Mouse (Mus musculus): ENCODE measurements around the gene Haao. TPM values are rescaled to one million over a fixed set of nuclear protein-coding genes. Genes with fewer than 3 reads are reported as not detected.

Gene Haao
- polyA plus RNA-seq, 1 experiment from 2014 or later: 0.72 TPM

DNA sequence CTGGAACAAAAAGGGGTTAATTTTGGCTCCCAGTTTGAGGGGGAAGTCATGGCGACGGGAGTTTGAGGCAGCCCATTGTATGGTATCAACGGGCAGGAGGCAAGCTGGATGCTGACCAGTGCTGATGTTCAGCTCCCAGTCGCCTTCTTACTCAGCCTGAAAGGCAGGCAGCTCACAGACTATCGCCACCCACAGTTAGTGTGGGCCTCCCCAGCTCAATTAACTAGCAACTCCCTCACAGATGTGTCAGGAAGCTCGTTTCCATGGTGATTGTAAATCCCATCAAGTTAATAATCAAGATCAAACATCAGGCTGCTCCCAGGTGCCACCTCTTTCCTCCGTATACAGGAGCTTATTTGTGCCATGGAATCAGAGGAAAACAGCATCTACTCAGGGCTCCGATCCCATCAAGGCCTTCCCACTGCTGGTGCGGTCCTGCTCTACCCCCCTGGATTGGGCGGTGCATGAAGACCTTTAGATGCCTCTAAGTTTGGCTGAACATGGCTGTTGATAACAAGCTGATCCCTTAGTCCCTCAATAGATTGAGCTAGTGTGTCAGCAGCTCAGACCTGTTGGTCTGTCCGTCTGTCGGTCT, 1.4 kb upstream of the Haao start:
- Histone ChIP-seq H3K4me1 (ENCODE audit: control insufficient read depth, insufficient read depth, low read length) (no peaks in the 10 kb centered on the region; the same call in 1 of the 2 replicates), H3K9ac (ENCODE audit: low read depth, low read length) (no peak overlapping the region), H3K36me3 (ENCODE audit: control insufficient read depth, insufficient read depth, low read length) (no peaks in the 10 kb centered on the region), H3K27me3 (ENCODE audit: control insufficient read depth, insufficient read depth, low read length) (no peaks in the 10 kb centered on the region), H3K4me2 (replicated peaks; ENCODE audit: low read depth, low read length) (no peak overlapping the region), H3K4me3 (ENCODE audit: low read length) (no peak overlapping the region), H3K9me3 (ENCODE audit: control insufficient read depth, low read length) (no peaks in the 10 kb centered on the region), H3K27ac (ENCODE audit: low read depth, low read length) (no peak overlapping the region)
- 61% methylated on average over 12 of the region's 12 CpGs for WGBS
- no peak for ATAC-seq (ENCODE audit: low FRiP score, low TSS enrichment)

DNA sequence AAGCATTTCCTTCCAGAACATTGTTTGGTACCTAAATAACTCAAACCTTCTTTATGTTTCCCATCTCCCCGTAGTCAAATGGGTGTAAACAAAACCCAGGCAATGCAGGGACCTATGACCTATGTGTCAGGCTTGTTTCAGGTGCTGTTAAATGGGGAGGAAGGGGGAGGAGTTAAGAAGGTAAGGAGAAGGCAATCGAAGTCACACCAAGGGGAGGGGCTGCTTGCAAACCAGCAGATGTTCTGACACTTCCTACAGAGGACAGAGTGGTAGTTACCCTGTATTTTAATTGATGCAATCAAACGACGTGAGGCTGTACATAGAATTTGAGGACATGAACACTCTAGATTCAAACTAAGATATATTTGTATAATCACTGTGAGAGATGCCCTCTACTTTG, 719 bp upstream of the Haao start:
- H3K4me1 ChIP-seq (ENCODE audit: control insufficient read depth, insufficient read depth, low read length): no peaks in the 10 kb centered on the region; the same call in 1 of the 2 replicates
- H3K9me3 ChIP-seq (ENCODE audit: control insufficient read depth, low read length): no peaks in the 10 kb centered on the region
- H3K27me3 ChIP-seq (ENCODE audit: control insufficient read depth, insufficient read depth, low read length): no peaks in the 10 kb centered on the region
- H3K4me3 ChIP-seq (ENCODE audit: low read length): no peak overlapping the region
- H3K4me2 ChIP-seq (replicated peaks; ENCODE audit: low read depth, low read length): no peak overlapping the region
- no peak for ATAC-seq (ENCODE audit: low FRiP score, low TSS enrichment)
- 30% methylated on average over 4 of the region's 4 CpGs for WGBS
- no peak overlapping the region for H3K27ac ChIP-seq (ENCODE audit: low read depth, low read length)
- H3K9ac ChIP-seq (ENCODE audit: low read depth, low read length): no peak overlapping the region
- H3K36me3 ChIP-seq (ENCODE audit: control insufficient read depth, insufficient read depth, low read length): no peaks in the 10 kb centered on the region

DNA sequence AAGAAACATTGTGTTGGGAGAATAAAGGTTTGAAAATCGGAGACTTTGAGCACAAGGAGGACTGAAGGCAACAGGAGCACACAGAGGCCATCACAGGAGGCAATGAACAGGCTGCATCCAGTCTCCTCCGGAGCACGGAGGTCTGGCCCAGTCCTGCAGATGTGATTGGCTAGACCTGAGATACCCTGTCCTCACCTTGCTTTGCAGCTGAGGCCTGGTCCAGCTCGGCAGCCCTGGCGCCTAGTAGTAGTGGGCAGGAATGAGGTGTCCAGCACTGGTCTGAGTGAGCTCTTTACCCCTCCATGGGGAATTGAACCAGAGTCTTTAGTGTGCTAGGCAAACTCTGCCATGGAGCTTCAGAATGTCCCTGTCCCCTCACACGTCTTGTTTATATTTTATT, 663 bp downstream of the Haao start:
- H3K36me3 ChIP-seq (ENCODE audit: control insufficient read depth, insufficient read depth, low read length): no peaks in the 10 kb centered on the region
- H3K4me1 ChIP-seq (ENCODE audit: control insufficient read depth, insufficient read depth, low read length): no peaks in the 10 kb centered on the region; the same call in 1 of the 2 replicates
- WGBS: 85% methylated on average over 6 of the region's 6 CpGs
- no peak overlapping the region for H3K4me3 ChIP-seq (ENCODE audit: low read length)
- no peaks in the 10 kb centered on the region for H3K27me3 ChIP-seq (ENCODE audit: control insufficient read depth, insufficient read depth, low read length)
- H3K27ac ChIP-seq (ENCODE audit: low read depth, low read length): no peak overlapping the region
- no peak overlapping the region for H3K4me2 ChIP-seq (replicated peaks; ENCODE audit: low read depth, low read length)
- no peaks in the 10 kb centered on the region for H3K9me3 ChIP-seq (ENCODE audit: control insufficient read depth, low read length)
- no peak overlapping the region for H3K9ac ChIP-seq (ENCODE audit: low read depth, low read length)
- ATAC-seq (ENCODE audit: low FRiP score, low TSS enrichment): no peak

DNA sequence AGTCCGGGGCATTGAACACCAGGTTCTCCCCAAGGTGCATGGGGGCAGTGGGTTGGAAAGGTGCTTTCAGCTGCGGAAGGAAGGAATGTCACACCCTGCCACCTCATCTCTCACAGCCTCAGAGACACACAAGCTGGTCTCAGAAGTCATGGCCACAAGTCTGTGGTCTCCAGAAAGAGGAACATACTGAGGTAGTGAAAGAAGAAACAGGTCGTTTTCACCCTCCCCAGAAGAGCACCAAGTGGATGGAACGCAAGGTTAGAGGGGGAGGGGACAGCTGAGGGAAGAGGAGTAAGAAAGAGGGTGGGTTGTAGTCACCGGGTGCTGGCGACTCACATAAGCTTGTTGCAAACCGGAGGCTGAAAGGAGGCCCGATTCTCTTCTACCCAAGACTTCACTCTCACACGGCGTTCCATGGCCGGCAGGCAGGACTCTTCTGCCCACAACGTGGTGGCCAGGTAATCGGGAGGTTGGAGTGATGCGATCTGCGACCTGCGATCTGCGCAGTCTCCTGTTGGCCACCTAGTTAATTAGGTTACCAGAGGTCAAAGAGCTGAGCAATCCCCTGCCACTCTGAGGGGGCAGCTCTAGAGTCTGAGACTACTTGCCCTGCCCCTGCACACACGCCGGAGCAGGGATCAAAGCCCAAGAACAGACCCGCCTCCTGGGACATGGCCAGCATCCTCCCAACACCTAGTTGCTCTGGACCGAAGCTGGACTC, 1.3 kb downstream of the Haao start:
- Histone ChIP-seq H3K4me1 (ENCODE audit: control insufficient read depth, insufficient read depth, low read length) (no peaks in the 10 kb centered on the region; the same call in 1 of the 2 replicates), H3K4me3 (ENCODE audit: low read length) (no peak overlapping the region), H3K9ac (ENCODE audit: low read depth, low read length) (no peak overlapping the region), H3K4me2 (replicated peaks; ENCODE audit: low read depth, low read length) (no peak overlapping the region), H3K36me3 (ENCODE audit: control insufficient read depth, insufficient read depth, low read length) (no peaks in the 10 kb centered on the region), H3K27ac (ENCODE audit: low read depth, low read length) (no peak overlapping the region), H3K9me3 (ENCODE audit: control insufficient read depth, low read length) (no peaks in the 10 kb centered on the region), H3K27me3 (ENCODE audit: control insufficient read depth, insufficient read depth, low read length) (no peaks in the 10 kb centered on the region)
- no peak for ATAC-seq (ENCODE audit: low FRiP score, low TSS enrichment)
- 79% methylated on average over 21 of the region's 21 CpGs for WGBS

DNA sequence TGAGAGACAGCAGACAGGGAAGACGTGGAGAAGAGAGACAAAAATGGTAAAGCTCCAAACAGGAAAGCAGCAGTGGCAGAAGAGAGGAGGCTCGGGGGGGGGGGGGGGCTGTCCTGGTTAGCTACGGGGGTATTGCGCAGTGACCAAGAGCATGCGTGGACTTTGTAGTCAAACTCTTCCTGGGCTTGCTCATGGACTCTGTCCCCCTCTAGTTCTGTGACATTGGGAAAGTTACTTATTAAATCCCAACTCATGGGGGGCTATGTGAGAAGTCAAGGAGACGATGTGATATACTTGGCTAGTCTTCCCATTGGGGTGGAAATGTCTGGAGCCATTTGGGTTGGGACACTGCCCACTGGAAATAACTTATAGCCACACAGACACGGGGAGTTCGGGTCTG, 2.2 kb downstream of the Haao start:
- Histone ChIP-seq H3K36me3 (ENCODE audit: control insufficient read depth, insufficient read depth, low read length) (no peaks in the 10 kb centered on the region), H3K27me3 (ENCODE audit: control insufficient read depth, insufficient read depth, low read length) (no peaks in the 10 kb centered on the region), H3K27ac (ENCODE audit: low read depth, low read length) (no peak overlapping the region), H3K9me3 (ENCODE audit: control insufficient read depth, low read length) (no peaks in the 10 kb centered on the region), H3K9ac (ENCODE audit: low read depth, low read length) (no peak overlapping the region), H3K4me1 (ENCODE audit: control insufficient read depth, insufficient read depth, low read length) (no peaks in the 10 kb centered on the region; the same call in 1 of the 2 replicates), H3K4me2 (replicated peaks; ENCODE audit: low read depth, low read length) (no peak overlapping the region), H3K4me3 (ENCODE audit: low read length) (no peak overlapping the region)
- WGBS: 80% methylated on average over 8 of the region's 8 CpGs
- no peak for ATAC-seq (ENCODE audit: low FRiP score, low TSS enrichment)

DNA sequence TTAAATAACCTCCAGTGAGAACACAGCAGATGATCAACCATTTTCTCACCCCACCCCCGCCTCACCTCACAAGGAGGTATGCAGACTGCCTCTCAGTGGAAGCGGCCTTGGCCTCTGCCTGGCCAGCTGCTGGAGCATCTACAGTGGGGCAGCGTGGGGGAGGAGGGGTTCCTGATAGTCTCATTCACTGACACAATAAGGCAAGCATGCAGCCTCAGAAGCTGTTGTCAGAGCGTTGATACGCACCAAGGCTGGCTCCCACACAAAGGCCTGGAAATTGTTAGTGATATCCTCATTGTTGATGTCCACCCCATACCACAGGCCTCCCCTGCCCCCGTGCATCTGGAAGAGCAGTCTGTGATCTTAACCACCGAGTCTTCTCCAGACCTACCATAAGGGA, 4.0 kb downstream of the Haao start:
- Histone ChIP-seq H3K9me3 (ENCODE audit: control insufficient read depth, low read length) (no peaks in the 10 kb centered on the region), H3K9ac (ENCODE audit: low read depth, low read length) (no peak overlapping the region), H3K36me3 (ENCODE audit: control insufficient read depth, insufficient read depth, low read length) (no peaks in the 10 kb centered on the region), H3K4me3 (ENCODE audit: low read length) (no peak overlapping the region), H3K4me2 (replicated peaks; ENCODE audit: low read depth, low read length) (no peak overlapping the region), H3K27ac (ENCODE audit: low read depth, low read length) (no peak overlapping the region), H3K27me3 (ENCODE audit: control insufficient read depth, insufficient read depth, low read length) (no peaks in the 10 kb centered on the region), H3K4me1 (ENCODE audit: control insufficient read depth, insufficient read depth, low read length) (no peaks in the 10 kb centered on the region; the same call in 1 of the 2 replicates)
- no peak for ATAC-seq (ENCODE audit: low FRiP score, low TSS enrichment)
- WGBS: 42% methylated on average over 7 of the region's 7 CpGs

DNA sequence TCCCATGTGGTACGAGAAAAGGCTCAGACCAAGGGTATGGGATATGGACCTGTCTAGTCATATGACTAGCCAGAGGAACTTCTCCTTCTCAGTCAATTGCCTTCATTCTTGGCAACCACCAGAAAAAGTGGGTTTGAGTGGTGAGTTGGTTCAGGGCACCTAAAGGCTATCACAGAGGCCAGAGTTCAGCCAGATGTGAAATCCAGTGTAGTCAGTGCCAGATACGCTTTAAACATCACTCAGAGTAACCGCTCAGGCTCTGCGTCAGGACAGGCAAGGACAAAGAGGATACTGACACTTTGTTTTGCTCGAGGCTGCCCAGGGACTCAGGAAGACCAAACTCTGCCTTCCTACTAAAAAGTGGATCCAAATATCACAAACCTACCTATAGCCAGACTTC, 6.8 kb downstream of the Haao start:
- no peaks in the 10 kb centered on the region for H3K27me3 ChIP-seq (ENCODE audit: control insufficient read depth, insufficient read depth, low read length)
- no peak overlapping the region for H3K4me3 ChIP-seq (ENCODE audit: low read length)
- WGBS: 86% methylated on average over 5 of the region's 5 CpGs
- H3K27ac ChIP-seq (ENCODE audit: low read depth, low read length): no peak overlapping the region
- no peaks in the 10 kb centered on the region for H3K9me3 ChIP-seq (ENCODE audit: control insufficient read depth, low read length)
- H3K4me2 ChIP-seq (replicated peaks; ENCODE audit: low read depth, low read length): no peak overlapping the region
- H3K9ac ChIP-seq (ENCODE audit: low read depth, low read length): no peak overlapping the region
- H3K4me1 ChIP-seq (ENCODE audit: control insufficient read depth, insufficient read depth, low read length): no peaks in the 10 kb centered on the region
- ATAC-seq (ENCODE audit: low FRiP score, low TSS enrichment): no peak
- no peaks in the 10 kb centered on the region for H3K36me3 ChIP-seq (ENCODE audit: control insufficient read depth, insufficient read depth, low read length)

DNA sequence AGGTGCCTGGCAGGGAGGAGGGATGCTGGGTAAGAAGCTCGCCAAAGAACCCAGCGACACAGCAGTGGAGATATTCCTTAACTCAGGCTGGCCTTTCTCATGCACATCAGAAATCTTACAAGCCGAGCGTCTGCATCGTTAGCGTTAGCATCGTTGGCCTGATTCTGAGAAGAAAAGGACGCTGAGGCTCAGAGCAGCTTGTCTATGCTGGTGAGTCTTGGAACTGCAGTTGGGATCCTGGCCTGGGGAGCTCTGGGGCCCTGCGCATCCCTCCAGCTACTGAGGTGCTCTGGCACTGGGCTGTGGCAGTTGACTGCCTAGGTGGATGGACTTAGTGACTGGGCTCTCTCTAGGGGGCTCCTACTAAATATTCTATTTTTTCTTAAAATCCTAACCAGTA, 8.6 kb downstream of the Haao start:
- Histone ChIP-seq H3K27ac (ENCODE audit: low read depth, low read length) (no peak overlapping the region), H3K4me1 (ENCODE audit: control insufficient read depth, insufficient read depth, low read length) (no peaks in the 10 kb centered on the region)
- 79% methylated on average over 9 of the region's 9 CpGs for WGBS

DNA sequence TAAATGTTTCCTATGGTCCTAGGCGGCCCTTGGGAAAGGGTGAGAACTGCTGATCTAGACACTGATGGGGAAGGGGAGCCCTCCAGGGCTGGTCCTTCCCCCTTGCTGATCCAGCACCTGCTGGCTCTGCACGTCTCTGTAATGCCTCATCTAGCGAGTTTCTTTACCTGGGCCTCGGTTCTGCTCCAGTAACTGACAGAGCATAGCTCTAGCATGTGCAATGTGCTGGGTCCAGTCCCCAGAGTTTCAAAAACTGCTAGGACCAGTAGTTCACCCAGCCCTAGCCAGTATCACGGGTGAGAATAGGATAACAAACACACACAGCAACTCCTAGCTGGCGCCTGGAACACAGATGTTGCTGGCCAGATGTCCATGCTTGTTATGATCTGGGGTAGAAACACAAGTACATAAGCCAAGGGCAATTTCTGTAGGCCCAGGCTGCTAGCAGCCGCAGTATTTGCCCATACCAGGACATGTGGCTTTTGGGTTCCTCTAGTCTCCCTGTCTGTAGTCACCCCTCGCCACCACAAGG, 10.0 kb downstream of the Haao start:
- WGBS: 69% methylated on average over 8 of the region's 8 CpGs
- no peak overlapping the region for H3K4me2 ChIP-seq (replicated peaks; ENCODE audit: low read depth, low read length)
- no peak overlapping the region for H3K27ac ChIP-seq (ENCODE audit: low read depth, low read length)
- no peaks in the 10 kb centered on the region for H3K27me3 ChIP-seq (ENCODE audit: control insufficient read depth, insufficient read depth, low read length)
- H3K4me1 ChIP-seq (ENCODE audit: control insufficient read depth, insufficient read depth, low read length): no peaks in the 10 kb centered on the region
- H3K4me3 ChIP-seq (ENCODE audit: low read length): no peak overlapping the region
- 0 out of 2 replicates have a peak, but pooled peaks have one; percentile 30 for ATAC-seq (ENCODE audit: low FRiP score, low TSS enrichment)
- H3K9me3 ChIP-seq (ENCODE audit: control insufficient read depth, low read length): no peaks in the 10 kb centered on the region
- H3K9ac ChIP-seq (ENCODE audit: low read depth, low read length): no peak overlapping the region
- no peaks in the 10 kb centered on the region for H3K36me3 ChIP-seq (ENCODE audit: control insufficient read depth, insufficient read depth, low read length)

More for the DNA sequence above, 8.6 kb downstream of the Haao start:
- no peaks in the 10 kb centered on the region for H3K36me3 ChIP-seq (ENCODE audit: control insufficient read depth, insufficient read depth, low read length)
- ATAC-seq (ENCODE audit: low FRiP score, low TSS enrichment): no peak
- H3K4me3 ChIP-seq (ENCODE audit: low read length): no peak overlapping the region
- no peak overlapping the region for H3K4me2 ChIP-seq (replicated peaks; ENCODE audit: low read depth, low read length)
- H3K27me3 ChIP-seq (ENCODE audit: control insufficient read depth, insufficient read depth, low read length): no peaks in the 10 kb centered on the region
- no peak overlapping the region for H3K9ac ChIP-seq (ENCODE audit: low read depth, low read length)
- H3K9me3 ChIP-seq (ENCODE audit: control insufficient read depth, low read length): no peaks in the 10 kb centered on the region

Data from kidney, embryonic 14.5 days (tissue).